Mouse (Mus musculus): Measurements from ENCODE around the gene Ascl1.

The Ascl1 gene

DNA sequence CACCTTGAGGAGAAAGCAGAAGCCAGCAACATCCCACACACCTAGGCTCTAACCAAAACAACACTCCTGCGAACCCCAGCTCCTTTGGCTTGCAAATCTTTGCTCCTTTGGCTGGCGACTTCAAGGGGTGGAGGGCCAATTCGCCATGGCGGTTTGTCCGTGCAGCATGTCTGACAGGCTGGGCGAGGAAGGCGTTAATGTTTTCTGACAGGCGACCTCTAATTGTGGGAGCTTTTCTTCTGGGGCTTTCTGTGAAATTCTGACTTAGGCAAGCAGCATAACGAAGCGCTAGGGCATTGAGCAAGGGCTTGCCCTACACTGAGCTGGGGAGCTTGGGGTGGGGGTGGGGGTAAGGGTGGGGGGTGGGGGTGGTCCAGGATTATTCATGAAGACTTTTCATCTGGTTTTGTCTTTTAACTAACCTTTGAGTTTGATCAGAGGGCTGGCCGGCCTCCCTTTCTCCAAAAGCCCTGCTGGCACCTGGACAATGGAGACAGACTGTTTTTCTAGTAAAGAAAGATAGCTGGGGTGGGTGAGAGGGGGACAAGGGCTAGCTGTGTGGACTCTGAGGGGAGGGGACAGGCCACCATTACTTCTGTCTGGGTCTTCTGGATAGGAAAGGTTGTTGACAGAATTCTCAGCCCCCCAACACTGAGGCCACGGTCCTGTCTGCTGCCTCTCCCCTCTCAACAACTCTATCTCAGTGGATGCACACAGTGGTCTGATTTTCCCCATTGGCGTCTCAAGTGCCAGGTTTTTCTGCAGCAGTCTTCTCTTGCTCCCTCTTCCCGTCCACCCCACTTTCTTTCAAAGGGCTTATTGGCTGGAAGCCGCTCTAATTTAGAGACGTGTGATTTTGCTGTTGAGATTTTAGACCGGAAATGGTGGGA is 8.4 kb downstream of the Ascl1 start:
- DNase-seq = no peak

GRCm38 (mm10) chr10:87477895-87478294 is 15.6 kb downstream of the Ascl1 start:
- no peak for DNase-seq

GRCm38 (mm10) chr10:87474971-87475370 is 18.5 kb downstream of the Ascl1 start:
- no peak for DNase-seq

DNA sequence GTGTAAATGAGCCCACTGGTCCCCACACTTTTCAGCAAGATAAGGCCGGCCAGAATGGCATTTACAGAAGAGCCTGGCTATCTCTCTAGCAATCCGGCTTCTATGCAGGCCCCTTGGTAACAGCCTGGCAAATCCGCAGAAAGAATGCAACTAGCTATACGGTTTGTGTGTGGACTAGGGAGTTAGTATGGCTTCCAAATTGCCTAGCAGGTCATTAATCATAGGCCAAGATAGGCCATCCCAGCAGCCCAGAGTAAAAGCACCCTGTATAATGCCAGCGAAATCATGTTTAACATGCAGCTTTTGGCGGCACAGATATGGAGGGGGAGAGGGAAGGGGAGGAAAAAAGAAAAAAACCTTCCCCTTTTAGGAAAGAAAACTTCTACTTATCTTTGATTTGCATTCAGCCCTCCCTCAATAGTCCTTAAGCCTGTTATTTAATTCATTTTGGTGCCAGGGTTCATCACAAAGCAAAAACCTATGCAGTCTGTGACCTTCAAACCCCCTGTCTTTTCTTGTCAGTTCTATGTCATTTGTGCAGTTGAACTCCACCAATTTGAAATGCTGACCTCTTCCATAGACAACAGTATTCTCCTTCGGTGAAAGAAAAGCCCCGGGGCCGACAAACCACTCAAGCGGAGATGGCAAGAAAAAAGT is 19.9 kb downstream of the Ascl1 start:
- DNase-seq = no peak

GRCm38 (mm10) chr10:87450777-87451176 is 42.7 kb downstream of the Ascl1 start:
- peak; percentile 74 for DNase-seq

DNA sequence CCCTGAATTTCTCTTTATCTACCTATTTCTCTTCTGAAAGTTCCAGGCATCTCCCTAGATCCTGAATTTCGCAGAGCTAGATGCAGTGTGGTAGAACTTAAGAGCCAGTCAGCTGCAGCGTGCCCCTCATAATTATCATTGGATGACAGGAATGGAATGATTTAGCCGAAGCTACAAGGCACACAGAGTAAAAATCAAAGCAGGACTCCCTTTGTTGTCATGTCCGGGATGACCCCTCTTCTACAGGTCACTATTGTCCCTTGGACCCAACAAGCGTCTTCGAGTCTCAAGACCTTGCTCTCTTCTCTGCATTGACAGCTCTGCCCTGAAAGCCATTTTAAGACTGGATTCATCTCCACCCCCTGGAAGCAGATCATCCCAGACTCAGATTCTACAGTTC is 44.1 kb downstream of the Ascl1 start:
- peak; percentile 78 for DNase-seq

DNA sequence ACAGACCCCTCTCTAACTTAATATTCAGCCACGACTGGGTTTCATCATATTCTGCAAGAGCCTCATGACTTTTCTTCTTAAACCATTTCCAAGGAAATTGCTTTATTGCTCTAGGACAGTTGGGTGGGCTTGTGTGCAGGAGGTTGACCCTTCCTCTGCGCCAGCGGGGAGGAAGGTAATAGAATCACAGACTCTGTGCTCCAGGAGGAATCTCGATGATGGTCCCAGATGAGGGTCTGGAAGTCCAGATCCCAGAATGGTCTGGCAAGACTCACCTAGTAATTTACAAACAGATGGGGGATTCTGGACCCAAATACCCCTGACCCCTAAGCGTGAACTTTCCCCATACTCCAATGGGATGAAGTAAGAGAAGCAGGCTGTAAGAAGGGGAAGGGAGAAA is 45.2 kb downstream of the Ascl1 start:
- peak; percentile 56 for DNase-seq

- DNase-seq = peak; percentile 58
Measured at GRCm38 (mm10) chr10:87447754-87448095, 45.7 kb downstream of the Ascl1 start.

DNA sequence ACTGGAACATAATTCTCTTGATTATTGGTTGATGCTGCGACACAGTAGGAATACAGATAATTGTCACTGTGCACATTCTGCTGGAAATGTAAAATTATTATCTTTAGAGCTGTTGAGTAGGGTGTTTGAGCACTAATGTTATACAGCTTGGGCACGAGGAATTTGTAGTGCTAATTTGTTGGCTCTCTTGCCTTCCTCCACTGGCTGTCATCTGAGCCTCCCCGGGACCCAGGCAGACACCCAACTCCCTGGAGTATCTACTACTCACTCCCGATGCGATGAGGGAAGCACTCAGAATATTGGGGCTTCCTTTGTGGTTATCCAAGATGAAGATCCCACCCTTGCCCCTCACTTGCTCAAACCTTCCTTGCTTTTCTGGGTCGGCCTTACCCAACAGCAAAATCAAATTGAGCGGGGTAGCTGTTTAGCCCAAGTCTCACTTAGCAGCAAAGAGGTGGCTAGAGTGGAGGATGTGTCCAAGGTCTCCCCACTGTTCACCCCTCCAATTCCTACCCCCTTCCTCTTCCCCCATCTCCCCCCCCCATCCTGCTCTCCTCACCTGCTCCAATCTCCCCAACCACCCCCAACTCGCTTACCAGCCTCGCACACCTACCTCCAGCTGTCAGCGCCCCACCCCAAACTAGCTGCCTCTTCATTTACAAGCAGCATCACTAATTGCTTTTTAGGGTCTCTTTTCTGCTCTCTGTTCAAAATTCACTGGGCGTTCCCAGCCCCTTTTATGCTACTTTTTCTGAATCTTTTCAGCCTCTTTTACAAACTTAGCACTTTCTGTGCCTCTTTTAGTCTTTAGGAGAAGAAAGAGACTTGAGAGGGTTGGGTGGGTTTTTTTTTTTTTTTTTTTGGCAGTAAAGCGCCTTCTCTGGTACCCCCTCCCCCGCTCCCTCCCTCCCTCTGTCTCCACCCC is 46.4 kb downstream of the Ascl1 start:
- DNase-seq = peak; percentile 50

- DNase-seq = no peak
Measured at GRCm38 (mm10) chr10:87446139-87446828, 47.2 kb downstream of the Ascl1 start.
